Mouse (Mus musculus): ENCODE results near the gene Samd10. TPM values are rescaled to one million over a fixed set of nuclear protein-coding genes. Genes with fewer than 3 reads are reported as not detected.

The Samd10 gene
- polyA plus RNA-seq, 2 experiments, result 1.5 to 1.6 TPM

GRCm38 (mm10) chr2:181574921-181575545 lies 24.0 kb downstream of the Samd10 start:
- whole genome bisulfite sequencing (ENCODE audit: insufficient replicate concordance), result 87% methylated on average over 7 of the region's 7 CpGs
- Histone ChIP-seq H3K4me2 (ENCODE audit: low read depth) (no peak overlapping the region), H3K36me3 (replicated peaks; ENCODE audit: control insufficient read depth, insufficient read depth, low read depth) (no peaks in the 10 kb centered on the region; the same call in 1 of the 2 replicates), H3K27me3 (ENCODE audit: control insufficient read depth, insufficient read depth, low read length) (no peaks in the 10 kb centered on the region), H3K4me3 (ENCODE audit: insufficient read depth in 1 of 2, low read depth in 2 of 2, low read length in 2 of 2) (no peak overlapping the region), H3K9me3 (ENCODE audit: control insufficient read depth, low read length) (no peaks in the 10 kb centered on the region), H3K27ac (no peak overlapping the region), H3K4me1 (replicated peaks; ENCODE audit: control insufficient read depth in 2 of 2, insufficient read depth in 2 of 2, low read length in 1 of 2) (peaks cover 35 to 42% of the 10 kb centered on the region in 2 experiments), H3K9ac (replicated peaks) (no peak overlapping the region)
- TF ChIP-seq CTCF (IDR thresholded peaks at IDR 0.05; ENCODE audit: low read depth) (no peak), EP300 (IDR thresholded peaks at IDR 0.05; ENCODE audit: low read depth) (no peak)
- DNase-seq (ENCODE audit: low read depth in 3 of 3, low spot score in 3 of 3) (no peak), ATAC-seq (ENCODE audit: insufficient read depth) (no peak)

GRCm38 (mm10) chr2:181573961-181574360 lies 25.1 kb downstream of the Samd10 start:
- WGBS (ENCODE audit: insufficient replicate concordance), result 63% methylated on average over 9 of the region's 9 CpGs
- no peak for DNase-seq (ENCODE audit: low read depth in 3 of 3, low spot score in 3 of 3)
- no peak overlapping the region for H3K4me2 ChIP-seq (ENCODE audit: low read depth)
- no peaks in the 10 kb centered on the region for H3K27me3 ChIP-seq (ENCODE audit: control insufficient read depth, insufficient read depth, low read length)
- no peak for ATAC-seq (ENCODE audit: insufficient read depth)
- peaks cover 32 to 36% of the 10 kb centered on the region in 2 experiments for H3K4me1 ChIP-seq (replicated peaks; ENCODE audit: control insufficient read depth in 2 of 2, insufficient read depth in 2 of 2, low read length in 1 of 2)
- no peaks in the 10 kb centered on the region; the same call in 1 of the 2 replicates for H3K36me3 ChIP-seq (replicated peaks; ENCODE audit: control insufficient read depth, insufficient read depth, low read depth)
- no peak overlapping the region for H3K9ac ChIP-seq (replicated peaks)
- TF ChIP-seq CTCF (IDR thresholded peaks at IDR 0.05; ENCODE audit: low read depth) (no peak), EP300 (IDR thresholded peaks at IDR 0.05; ENCODE audit: low read depth) (no peak)
- H3K27ac ChIP-seq, result no peak overlapping the region
- no peaks in the 10 kb centered on the region for H3K9me3 ChIP-seq (ENCODE audit: control insufficient read depth, low read length)
- no peak overlapping the region for H3K4me3 ChIP-seq (ENCODE audit: insufficient read depth in 1 of 2, low read depth in 2 of 2, low read length in 2 of 2)

- DNase-seq (ENCODE audit: low read depth in 3 of 3, low spot score in 3 of 3) (no peak), ATAC-seq (ENCODE audit: insufficient read depth) (no peak)
- Histone ChIP-seq H3K36me3 (replicated peaks; ENCODE audit: control insufficient read depth, insufficient read depth, low read depth) (no peaks in the 10 kb centered on the region; the same call in 1 of the 2 replicates), H3K4me3 (ENCODE audit: insufficient read depth in 1 of 2, low read depth in 2 of 2, low read length in 2 of 2) (no peak overlapping the region), H3K4me1 (replicated peaks; ENCODE audit: control insufficient read depth in 2 of 2, insufficient read depth in 2 of 2, low read length in 1 of 2) (peaks cover 26 to 35% of the 10 kb centered on the region in 2 experiments), H3K27ac (no peak overlapping the region), H3K9ac (replicated peaks) (no peak overlapping the region), H3K4me2 (ENCODE audit: low read depth) (no peak overlapping the region), H3K9me3 (ENCODE audit: control insufficient read depth, low read length) (no peaks in the 10 kb centered on the region), H3K27me3 (ENCODE audit: control insufficient read depth, insufficient read depth, low read length) (no peaks in the 10 kb centered on the region)
- TF ChIP-seq EP300 (IDR thresholded peaks at IDR 0.05; ENCODE audit: low read depth), result no peak
- no peak for TF ChIP-seq CTCF (IDR thresholded peaks at IDR 0.05; ENCODE audit: low read depth)
- 86% methylated on average over 15 of the region's 15 CpGs for WGBS (ENCODE audit: insufficient replicate concordance)
These were observed 25.8 kb downstream of the Samd10 start for GRCm38 (mm10) chr2:181572921-181573920.

GRCm38 (mm10) chr2:181571941-181572670 lies 26.9 kb downstream of the Samd10 start:
- Histone ChIP-seq H3K27ac (no peak overlapping the region), H3K9me3 (ENCODE audit: control insufficient read depth, low read length) (no peaks in the 10 kb centered on the region), H3K36me3 (replicated peaks; ENCODE audit: control insufficient read depth, insufficient read depth, low read depth) (no peaks in the 10 kb centered on the region; the same call in 1 of the 2 replicates), H3K27me3 (ENCODE audit: control insufficient read depth, insufficient read depth, low read length) (no peaks in the 10 kb centered on the region), H3K4me2 (ENCODE audit: low read depth) (no peak overlapping the region), H3K4me3 (ENCODE audit: insufficient read depth in 1 of 2, low read depth in 2 of 2, low read length in 2 of 2) (no peak overlapping the region), H3K9ac (replicated peaks) (no peak overlapping the region), H3K4me1 (replicated peaks; ENCODE audit: control insufficient read depth in 2 of 2, insufficient read depth in 2 of 2, low read length in 1 of 2) (peaks cover 15 to 25% of the 10 kb centered on the region in 2 experiments)
- ATAC-seq (ENCODE audit: insufficient read depth) (no peak), DNase-seq (ENCODE audit: low read depth in 3 of 3, low spot score in 3 of 3) (no peak)
- no peak for TF ChIP-seq EP300 (IDR thresholded peaks at IDR 0.05; ENCODE audit: low read depth)
- TF ChIP-seq CTCF (IDR thresholded peaks at IDR 0.05; ENCODE audit: low read depth), result no peak
- 83% methylated on average over 11 of the region's 11 CpGs for WGBS (ENCODE audit: insufficient replicate concordance)
